Mouse (Mus musculus): ENCODE measurements around the gene Nudt14. TPM values are rescaled to one million over a fixed set of nuclear protein-coding genes. Genes with fewer than 3 reads are reported as not detected.

The Nudt14 gene
- polyA plus RNA-seq, 2 experiments, result 6.3 to 16.9 TPM

GRCm38 (mm10) chr12:112941156-112941775 is 658 bp downstream of the Nudt14 start:
- DNase-seq (ENCODE audit: low read depth in 3 of 3, low spot score in 3 of 3), result no peak
- no peak for ATAC-seq (ENCODE audit: insufficient read depth)
- H3K36me3 ChIP-seq (replicated peaks; ENCODE audit: control insufficient read depth, insufficient read depth, low read depth), result no peaks in the 10 kb centered on the region
- 39% methylated on average over 10 of the region's 10 CpGs for WGBS (ENCODE audit: insufficient replicate concordance)
- peaks cover 3 to 10% of the 10 kb centered on the region in 2 experiments; a peak in 3 of 4 replicates for H3K4me1 ChIP-seq (replicated peaks; ENCODE audit: control insufficient read depth in 2 of 2, insufficient read depth in 2 of 2, low read length in 1 of 2)
- no peak overlapping the region for H3K27ac ChIP-seq
- no peaks in the 10 kb centered on the region for H3K27me3 ChIP-seq (ENCODE audit: control insufficient read depth, insufficient read depth, low read length)
- H3K4me2 ChIP-seq (ENCODE audit: low read depth), result peak overlapping the region; percentile 57
- peak overlapping the region; percentile 61 for H3K9ac ChIP-seq (replicated peaks)
- H3K9me3 ChIP-seq (ENCODE audit: control insufficient read depth, low read length), result no peaks in the 10 kb centered on the region
- H3K4me3 ChIP-seq (ENCODE audit: insufficient read depth in 1 of 2, low read depth in 2 of 2, low read length in 2 of 2), result peak overlapping the region; percentile 72 to 82
- no peak for TF ChIP-seq CTCF (IDR thresholded peaks at IDR 0.05; ENCODE audit: low read depth)
- no peak for TF ChIP-seq EP300 (IDR thresholded peaks at IDR 0.05; ENCODE audit: low read depth)

GRCm38 (mm10) chr12:112940710-112941109 is 1.2 kb downstream of the Nudt14 start:
- H3K36me3 ChIP-seq (replicated peaks; ENCODE audit: control insufficient read depth, insufficient read depth, low read depth), result no peaks in the 10 kb centered on the region
- peaks cover 3 to 10% of the 10 kb centered on the region in 2 experiments; a peak in 3 of 4 replicates for H3K4me1 ChIP-seq (replicated peaks; ENCODE audit: control insufficient read depth in 2 of 2, insufficient read depth in 2 of 2, low read length in 1 of 2)
- no peak overlapping the region for H3K9ac ChIP-seq (replicated peaks)
- no peaks in the 10 kb centered on the region for H3K9me3 ChIP-seq (ENCODE audit: control insufficient read depth, low read length)
- no peak overlapping the region for H3K4me3 ChIP-seq (ENCODE audit: insufficient read depth in 1 of 2, low read depth in 2 of 2, low read length in 2 of 2)
- DNase-seq (ENCODE audit: low read depth in 3 of 3, low spot score in 3 of 3) (no peak), ATAC-seq (ENCODE audit: insufficient read depth) (no peak)
- H3K27me3 ChIP-seq (ENCODE audit: control insufficient read depth, insufficient read depth, low read length), result no peaks in the 10 kb centered on the region
- no peak overlapping the region for H3K27ac ChIP-seq
- 69% methylated on average over 9 of the region's 9 CpGs for WGBS (ENCODE audit: insufficient replicate concordance)
- H3K4me2 ChIP-seq (ENCODE audit: low read depth), result no peak overlapping the region
- no peak for TF ChIP-seq CTCF (IDR thresholded peaks at IDR 0.05; ENCODE audit: low read depth)
- no peak for TF ChIP-seq EP300 (IDR thresholded peaks at IDR 0.05; ENCODE audit: low read depth)

DNA sequence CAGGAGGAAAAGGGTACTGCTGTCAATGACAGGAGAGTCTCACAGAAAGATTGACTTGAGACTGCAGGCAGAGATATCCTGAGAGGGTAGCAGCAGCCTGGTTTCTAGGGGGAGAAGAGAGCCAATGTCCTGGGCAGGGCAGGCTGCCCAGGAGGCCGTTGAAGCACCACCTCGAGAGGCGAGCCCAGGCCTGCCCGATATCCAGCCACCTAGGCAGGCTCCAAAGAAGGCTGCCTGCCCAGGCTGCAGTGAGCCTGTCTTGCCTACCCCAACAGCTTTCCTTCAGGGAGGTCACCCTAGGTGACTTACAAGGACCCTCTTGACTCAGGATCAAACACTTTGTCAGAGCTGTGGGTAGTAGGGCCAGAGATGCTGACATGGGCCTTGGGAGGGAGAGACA is 1.7 kb downstream of the Nudt14 start:
- Histone ChIP-seq H3K4me3 (ENCODE audit: insufficient read depth in 1 of 2, low read depth in 2 of 2, low read length in 2 of 2) (no peak overlapping the region), H3K9ac (replicated peaks) (no peak overlapping the region), H3K27ac (no peak overlapping the region), H3K36me3 (replicated peaks; ENCODE audit: control insufficient read depth, insufficient read depth, low read depth) (no peaks in the 10 kb centered on the region), H3K9me3 (ENCODE audit: control insufficient read depth, low read length) (no peaks in the 10 kb centered on the region), H3K4me2 (ENCODE audit: low read depth) (no peak overlapping the region), H3K4me1 (replicated peaks; ENCODE audit: control insufficient read depth in 2 of 2, insufficient read depth in 2 of 2, low read length in 1 of 2) (peaks cover 3 to 10% of the 10 kb centered on the region in 2 experiments; a peak in 3 of 4 replicates), H3K27me3 (ENCODE audit: control insufficient read depth, insufficient read depth, low read length) (no peaks in the 10 kb centered on the region)
- TF ChIP-seq CTCF (IDR thresholded peaks at IDR 0.05; ENCODE audit: low read depth) (no peak), EP300 (IDR thresholded peaks at IDR 0.05; ENCODE audit: low read depth) (no peak)
- DNase-seq (ENCODE audit: low read depth in 3 of 3, low spot score in 3 of 3), result no peak
- no peak for ATAC-seq (ENCODE audit: insufficient read depth)
- 66% methylated on average over 4 of the region's 4 CpGs for WGBS (ENCODE audit: insufficient replicate concordance)

GRCm38 (mm10) chr12:112938873-112939565 is 2.9 kb downstream of the Nudt14 start:
- H3K9ac ChIP-seq (replicated peaks), result no peak overlapping the region
- H3K36me3 ChIP-seq (replicated peaks; ENCODE audit: control insufficient read depth, insufficient read depth, low read depth), result no peaks in the 10 kb centered on the region
- WGBS (ENCODE audit: insufficient replicate concordance), result 55% methylated on average over 10 of the region's 10 CpGs
- H3K27ac ChIP-seq, result no peak overlapping the region
- no peaks in the 10 kb centered on the region for H3K27me3 ChIP-seq (ENCODE audit: control insufficient read depth, insufficient read depth, low read length)
- no peaks in the 10 kb centered on the region for H3K9me3 ChIP-seq (ENCODE audit: control insufficient read depth, low read length)
- ATAC-seq (ENCODE audit: insufficient read depth) (no peak), DNase-seq (ENCODE audit: low read depth in 3 of 3, low spot score in 3 of 3) (no peak)
- H3K4me3 ChIP-seq (ENCODE audit: insufficient read depth in 1 of 2, low read depth in 2 of 2, low read length in 2 of 2), result no peak overlapping the region
- TF ChIP-seq EP300 (IDR thresholded peaks at IDR 0.05; ENCODE audit: low read depth), result no peak
- peak; percentile 66 for TF ChIP-seq CTCF (IDR thresholded peaks at IDR 0.05; ENCODE audit: low read depth)
- H3K4me1 ChIP-seq (replicated peaks; ENCODE audit: control insufficient read depth in 2 of 2, insufficient read depth in 2 of 2, low read length in 1 of 2), result peaks cover 3 to 10% of the 10 kb centered on the region in 2 experiments; a peak in 3 of 4 replicates
- no peak overlapping the region for H3K4me2 ChIP-seq (ENCODE audit: low read depth)

- TF ChIP-seq CTCF (IDR thresholded peaks at IDR 0.05; ENCODE audit: low read depth), result no peak
- no peak for TF ChIP-seq EP300 (IDR thresholded peaks at IDR 0.05; ENCODE audit: low read depth)
- 78% methylated on average over 10 of the region's 10 CpGs for WGBS (ENCODE audit: insufficient replicate concordance)
- ATAC-seq (ENCODE audit: insufficient read depth), result no peak
Observed at GRCm38 (mm10) chr12:112938366-112938765, 3.6 kb downstream of the Nudt14 start.

More at GRCm38 (mm10) chr12:112938366-112938765, 3.6 kb downstream of the Nudt14 start:
- no peak overlapping the region for H3K4me3 ChIP-seq (ENCODE audit: insufficient read depth in 1 of 2, low read depth in 2 of 2, low read length in 2 of 2)
- no peak overlapping the region for H3K4me2 ChIP-seq (ENCODE audit: low read depth)
- H3K4me1 ChIP-seq (replicated peaks; ENCODE audit: control insufficient read depth in 2 of 2, insufficient read depth in 2 of 2, low read length in 1 of 2), result peaks cover 3 to 10% of the 10 kb centered on the region in 2 experiments; a peak in 3 of 4 replicates
- no peak overlapping the region for H3K27ac ChIP-seq
- H3K27me3 ChIP-seq (ENCODE audit: control insufficient read depth, insufficient read depth, low read length), result no peaks in the 10 kb centered on the region
- no peak for DNase-seq (ENCODE audit: low read depth in 3 of 3, low spot score in 3 of 3)
- no peaks in the 10 kb centered on the region for H3K9me3 ChIP-seq (ENCODE audit: control insufficient read depth, low read length)
- no peak overlapping the region for H3K9ac ChIP-seq (replicated peaks)
- no peaks in the 10 kb centered on the region for H3K36me3 ChIP-seq (replicated peaks; ENCODE audit: control insufficient read depth, insufficient read depth, low read depth)
